Mouse (Mus musculus): Measurements from ENCODE around the gene Lrch1.

DNA sequence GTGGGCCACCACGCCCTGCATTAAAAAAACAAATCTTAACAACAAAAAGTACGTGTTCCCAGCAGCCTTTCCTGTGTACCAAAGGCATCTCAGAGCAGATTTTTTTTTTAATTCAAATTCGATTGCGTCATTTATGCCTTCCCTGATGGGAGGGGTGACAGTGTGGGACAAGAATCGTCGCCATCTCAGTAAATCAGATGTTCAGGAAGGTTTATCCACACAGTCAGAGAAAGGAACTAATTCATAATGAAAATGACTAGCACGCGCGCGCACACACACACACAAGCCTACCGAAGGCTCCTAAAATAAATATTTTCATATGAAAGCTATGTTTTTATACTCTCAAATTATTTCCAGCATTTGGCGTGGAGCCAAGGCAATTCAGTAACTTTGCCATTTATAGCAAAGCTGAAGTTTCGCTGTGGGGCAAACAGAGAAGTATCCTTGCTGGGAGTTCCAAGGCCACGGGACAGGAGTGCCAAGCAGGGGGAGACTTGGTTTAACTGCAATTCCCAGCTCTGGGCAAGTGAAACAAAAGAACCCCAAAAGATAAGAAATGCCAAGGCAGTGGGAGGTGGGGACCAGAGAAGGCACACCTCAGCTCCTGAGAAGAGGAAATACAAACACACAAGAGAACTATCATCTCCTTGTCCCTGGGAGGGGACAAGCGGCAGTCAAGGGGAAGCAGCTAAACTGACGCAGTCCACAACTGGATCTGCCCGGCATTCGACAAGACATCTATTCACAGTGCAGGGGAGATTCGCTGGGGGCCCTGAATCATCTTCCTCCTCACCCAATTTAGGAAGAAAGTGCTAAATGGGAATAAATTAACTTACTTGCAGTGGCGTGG, 34.1 kb downstream of the Lrch1 start:
- TF ChIP-seq CTCF (IDR thresholded peaks at IDR 0.05; ENCODE audit: extremely low read depth, insufficient read depth, insufficient read length, insufficient replicate concordance): no peak
- no peak for TF ChIP-seq POLR2A (IDR thresholded peaks at IDR 0.05; ENCODE audit: low read depth, low read length)
